Mouse (Mus musculus) midbrain, postnatal 0 days (tissue): ENCODE measurements around the gene Nfkbia. TPM values are rescaled to one million over a fixed set of nuclear protein-coding genes. Genes with fewer than 3 reads are reported as not detected.

Experiments
- ATAC-seq: fragments of 200-750 bp; cut with Nextera tagmentation; 2 replicates; pipeline ENCODE4 v1.8.0; 2017; ENCODE audit warnings: moderate number of reproducible peaks, mild to moderate bottlenecking, moderate TSS enrichment, moderate library complexity; ENCODE audit not compliant: low FRiP score
- DNase-seq: peaks from one replicate; pipeline ENCODE4 v3.0.0-alpha.2; 2015; ENCODE audit warnings: low spot score
- H3K27ac ChIP-seq: fragments of 300-500 bp; sonication (generic); 2 replicates; pipeline ENCODE4 v1.5.1; 2014; ENCODE audit warnings: low read depth, mild to moderate bottlenecking, low read length, mixed read lengths
- H3K27me3 ChIP-seq: fragments of 300-500 bp; sonication (generic); 2 replicates; pipeline ENCODE4 v1.6.1; 2014; ENCODE audit warnings: low read length, control low read depth, mixed read lengths; ENCODE audit not compliant: insufficient read depth
- H3K36me3 ChIP-seq: fragments of 300-500 bp; sonication (generic); 2 replicates; pipeline ENCODE4 v1.6.1; 2014; ENCODE audit warnings: low read length, control low read depth, mixed read lengths; ENCODE audit not compliant: insufficient read depth
- H3K4me1 ChIP-seq: fragments of 300-500 bp; sonication (generic); 2 replicates; pipeline ENCODE4 v1.6.1; 2014; ENCODE audit warnings: mild to moderate bottlenecking, control low read depth, antibody characterized with exemption, low read length, mixed read lengths; ENCODE audit not compliant: insufficient read depth
- H3K4me2 ChIP-seq: fragments of 300-500 bp; sonication (generic); 2 replicates; pipeline ENCODE4 v1.6.1; 2014; ENCODE audit warnings: low read depth, mild to moderate bottlenecking, low read length, mixed read lengths; ENCODE audit not compliant: poor library complexity, severe bottlenecking
- H3K4me3 ChIP-seq: fragments of 300-500 bp; sonication (generic); 2 replicates; pipeline ENCODE4 v1.5.1; 2014; ENCODE audit warnings: low read depth, mild to moderate bottlenecking, low read length, moderate library complexity
- H3K9ac ChIP-seq: fragments of 300-500 bp; sonication (generic); replicated peaks from 2 replicates; pipeline ENCODE4 v1.6.1; 2014; ENCODE audit warnings: mild to moderate bottlenecking, low read length, moderate library complexity, mixed read lengths; ENCODE audit not compliant: poor library complexity, severe bottlenecking
- H3K9me3 ChIP-seq: fragments of 300-500 bp; sonication (generic); 2 replicates; pipeline ENCODE4 v1.6.1; 2016; ENCODE audit warnings: low read length, control low read depth
- CTCF ChIP-seq: IDR thresholded peaks from 2 replicates; pipeline ENCODE4 v1.5.1; 2016; ENCODE audit warnings: antibody characterized with exemption, mild to moderate bottlenecking
- WGBS: fragments of 180-500 bp; shearing (Covaris S2); extraction: QIAGEN DNeasy Blood & Tissue Kit; methylation state at CpG from one replicate; pipeline ENCODE4 v1.1.7; 2014; 5-methylcytosine and 5-hydroxymethylcytosine counted together
- polyA plus RNA-seq: library from polyadenylated mRNA; unstranded; fragments of >200 nt; fragmentation: Nextera tagmentation; extraction: Ambion mirVana; gene quantifications from 2 replicates; pipeline ENCODE4 v1.2.1, GENCODE M21; 2015
- total RNA-seq: library from RNA; depleted of rRNA; stranded (reverse); fragments of >200 nt; gene quantifications from 2 replicates; pipeline ENCODE4 v1.2.3, GENCODE M21; 2014

The Nfkbia gene
- total and polyA plus RNA-seq, 2 experiments from 2014 or later, result 40.8 to 77.3 TPM

DNA sequence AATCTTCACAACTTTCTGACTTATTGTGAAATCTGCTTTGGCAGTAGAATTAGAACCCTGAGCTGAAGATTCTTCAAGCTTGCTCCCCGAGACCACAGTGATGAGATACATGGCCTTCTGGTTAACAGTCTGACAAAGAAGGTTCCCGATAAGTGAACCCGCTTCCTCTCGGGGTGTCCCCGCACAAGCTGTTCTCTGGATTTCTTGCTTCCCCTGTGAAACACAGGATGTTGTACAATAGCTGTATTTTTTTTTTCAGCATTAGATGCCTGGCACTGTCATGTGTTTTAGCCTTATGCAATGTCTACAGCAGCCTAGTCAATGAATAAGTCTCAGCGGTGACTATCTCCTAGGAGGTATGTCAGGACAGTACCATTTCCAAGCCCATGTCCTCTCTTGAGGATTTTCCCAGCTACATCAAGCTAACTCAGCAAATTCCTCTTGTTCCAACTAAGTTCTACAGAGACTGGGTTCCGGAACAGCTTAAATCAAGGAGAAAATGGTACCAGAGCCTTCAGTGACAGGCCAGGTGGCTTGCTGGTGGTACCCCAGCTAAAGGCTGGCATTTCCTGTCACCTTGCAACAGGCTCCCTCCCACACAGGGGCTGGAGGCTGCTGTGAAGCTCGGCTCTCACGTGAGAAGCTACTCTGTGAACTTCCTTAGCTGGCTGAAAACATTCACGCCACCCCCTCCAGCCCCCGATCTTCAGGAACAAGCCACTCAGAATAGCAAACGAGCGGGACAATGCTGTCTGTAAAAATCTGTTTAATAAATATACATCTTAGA, 3.6 kb downstream of the Nfkbia start:
- DNase-seq, result no peak
- 0 out of 2 replicates have a peak overlapping the region, but pooled peaks have one; percentile 9 for H3K4me2 ChIP-seq
- H3K27ac ChIP-seq, result no peak overlapping the region
- peaks cover 20% of the 10 kb centered on the region for H3K36me3 ChIP-seq
- H3K9ac ChIP-seq, result no peak overlapping the region
- H3K4me1 ChIP-seq, result peaks cover 4% of the 10 kb centered on the region; the same call in 1 of the 2 replicates
- ATAC-seq, result no peak
- H3K4me3 ChIP-seq, result no peak overlapping the region
- TF ChIP-seq CTCF, result no peak
- no peaks in the 10 kb centered on the region for H3K27me3 ChIP-seq
- 84% methylated on average over 13 of the region's 13 CpGs for WGBS
- H3K9me3 ChIP-seq, result no peaks in the 10 kb centered on the region

DNA sequence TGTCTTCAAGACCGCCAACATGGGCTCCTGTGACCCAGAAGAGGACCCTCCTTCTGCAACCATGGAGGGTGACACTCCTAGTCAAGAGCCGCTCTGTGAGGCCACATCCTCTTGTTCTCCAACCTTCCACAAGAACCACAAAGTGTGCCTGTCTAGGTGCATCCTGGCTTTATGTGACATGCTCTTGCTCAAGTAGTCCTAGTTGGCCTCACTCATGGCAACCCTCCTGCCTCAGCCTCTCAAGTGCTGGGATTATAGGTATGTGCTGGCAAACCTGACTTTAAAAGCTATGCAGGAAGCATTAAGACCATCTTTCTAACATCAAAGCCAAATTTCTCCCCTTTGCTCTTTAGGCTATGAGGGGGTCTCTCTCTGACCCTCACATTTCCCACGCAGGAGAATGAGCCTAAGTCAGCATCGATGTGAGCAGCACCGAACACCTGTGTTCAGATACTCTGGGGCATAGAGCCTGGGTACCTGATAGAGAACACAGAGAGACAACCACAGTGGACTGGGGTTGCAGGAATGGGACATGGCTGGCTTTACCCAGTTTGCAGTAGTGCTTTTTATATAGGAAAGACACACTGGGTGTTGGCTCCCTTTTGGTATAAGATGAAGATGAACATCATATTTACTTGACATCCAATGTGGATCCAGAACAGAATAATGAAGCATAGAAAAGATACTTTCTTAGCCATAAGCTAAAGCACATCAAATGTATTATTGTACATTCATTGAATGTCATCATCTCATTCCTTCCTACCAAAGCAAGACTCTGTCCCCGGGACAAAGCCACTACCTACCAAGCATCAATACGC, 4.4 kb downstream of the Nfkbia start:
- H3K27ac ChIP-seq, result no peak overlapping the region
- no peak overlapping the region for H3K9ac ChIP-seq
- peaks cover 4% of the 10 kb centered on the region; the same call in 1 of the 2 replicates for H3K4me1 ChIP-seq

DNA sequence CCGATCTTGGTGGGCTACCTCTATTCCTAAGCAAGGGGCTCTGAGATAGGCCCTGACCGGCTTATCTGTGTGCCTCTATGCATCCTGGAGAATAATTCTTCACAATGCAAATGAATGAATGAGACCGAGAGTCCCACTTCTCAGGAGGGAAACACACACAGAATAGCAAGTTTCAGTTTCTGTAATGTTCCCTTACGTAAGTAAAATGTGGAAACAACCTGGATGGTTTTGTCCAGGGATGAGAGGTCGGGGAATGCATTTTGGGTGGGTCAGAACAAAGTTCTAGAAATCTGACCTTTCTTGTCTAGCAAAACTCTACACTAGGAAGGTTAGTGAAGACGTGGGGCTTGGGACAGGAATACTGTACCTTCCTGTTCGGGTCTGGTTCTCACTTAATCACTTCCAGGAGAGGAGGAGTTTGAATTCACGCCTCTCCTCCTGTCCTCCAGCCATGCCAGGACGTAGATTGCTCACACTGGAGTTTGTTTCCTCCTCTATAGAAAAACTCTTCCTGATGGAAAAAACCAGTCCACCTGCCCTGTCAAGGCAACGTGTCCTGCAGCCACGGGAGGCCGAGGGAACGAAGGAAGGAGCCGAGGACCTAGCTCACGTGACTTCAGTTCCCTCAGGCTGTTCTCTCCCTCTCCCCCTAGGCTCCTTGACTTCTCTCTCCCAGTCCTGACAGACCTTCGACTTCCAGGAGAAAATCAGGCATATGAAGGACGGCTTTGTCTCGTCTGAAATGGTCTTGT, 5.3 kb downstream of the Nfkbia start:
- ATAC-seq, result no peak
- no peak overlapping the region for H3K27ac ChIP-seq
- TF ChIP-seq CTCF, result no peak
- H3K36me3 ChIP-seq, result peaks cover 20% of the 10 kb centered on the region
- H3K4me2 ChIP-seq, result no peak overlapping the region
- no peak for DNase-seq
- WGBS, result 82% methylated on average over 18 of the region's 18 CpGs
- no peaks in the 10 kb centered on the region for H3K27me3 ChIP-seq
- peaks cover 4% of the 10 kb centered on the region; the same call in 1 of the 2 replicates for H3K4me1 ChIP-seq
- no peak overlapping the region for H3K4me3 ChIP-seq
- H3K9ac ChIP-seq, result no peak overlapping the region
- H3K9me3 ChIP-seq, result no peaks in the 10 kb centered on the region

More for the DNA sequence above, 4.4 kb downstream of the Nfkbia start:
- H3K36me3 ChIP-seq, result peaks cover 20% of the 10 kb centered on the region
- WGBS, result 97% methylated on average over 7 of the region's 7 CpGs
- no peak for ATAC-seq
- H3K4me2 ChIP-seq, result no peak overlapping the region
- DNase-seq, result no peak
- no peaks in the 10 kb centered on the region for H3K9me3 ChIP-seq
- H3K4me3 ChIP-seq, result no peak overlapping the region
- H3K27me3 ChIP-seq, result no peaks in the 10 kb centered on the region
- no peak for TF ChIP-seq CTCF

DNA sequence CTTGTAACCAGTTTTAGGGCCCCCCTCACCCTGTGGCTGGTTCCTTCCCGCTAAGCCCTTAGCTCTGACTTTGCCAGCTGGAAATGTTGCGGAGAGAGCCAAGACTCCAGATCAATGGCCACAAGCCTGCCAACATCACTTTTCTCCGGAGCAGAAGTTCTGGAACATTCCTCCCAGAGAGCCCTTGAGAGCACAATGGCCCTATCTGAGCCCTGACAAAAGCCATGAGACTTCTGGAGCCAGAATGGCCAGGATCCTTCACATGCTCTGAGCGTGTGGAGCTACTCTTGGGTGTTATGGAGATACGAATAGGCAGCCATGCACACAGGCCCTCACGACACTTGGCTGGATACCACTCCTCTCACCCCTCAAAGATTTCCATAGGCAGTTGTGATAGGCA, 7.6 kb downstream of the Nfkbia start:
- Histone ChIP-seq H3K9ac (no peak overlapping the region), H3K27ac (no peak overlapping the region), H3K9me3 (no peaks in the 10 kb centered on the region), H3K4me3 (no peak overlapping the region), H3K36me3 (peaks cover 12% of the 10 kb centered on the region), H3K4me2 (no peak overlapping the region), H3K27me3 (no peaks in the 10 kb centered on the region), H3K4me1 (no peaks in the 10 kb centered on the region)
- TF ChIP-seq CTCF, result no peak
- WGBS, result 78% methylated on average over 6 of the region's 6 CpGs
- ATAC-seq, result no peak
- peak; percentile 48 for DNase-seq

DNA sequence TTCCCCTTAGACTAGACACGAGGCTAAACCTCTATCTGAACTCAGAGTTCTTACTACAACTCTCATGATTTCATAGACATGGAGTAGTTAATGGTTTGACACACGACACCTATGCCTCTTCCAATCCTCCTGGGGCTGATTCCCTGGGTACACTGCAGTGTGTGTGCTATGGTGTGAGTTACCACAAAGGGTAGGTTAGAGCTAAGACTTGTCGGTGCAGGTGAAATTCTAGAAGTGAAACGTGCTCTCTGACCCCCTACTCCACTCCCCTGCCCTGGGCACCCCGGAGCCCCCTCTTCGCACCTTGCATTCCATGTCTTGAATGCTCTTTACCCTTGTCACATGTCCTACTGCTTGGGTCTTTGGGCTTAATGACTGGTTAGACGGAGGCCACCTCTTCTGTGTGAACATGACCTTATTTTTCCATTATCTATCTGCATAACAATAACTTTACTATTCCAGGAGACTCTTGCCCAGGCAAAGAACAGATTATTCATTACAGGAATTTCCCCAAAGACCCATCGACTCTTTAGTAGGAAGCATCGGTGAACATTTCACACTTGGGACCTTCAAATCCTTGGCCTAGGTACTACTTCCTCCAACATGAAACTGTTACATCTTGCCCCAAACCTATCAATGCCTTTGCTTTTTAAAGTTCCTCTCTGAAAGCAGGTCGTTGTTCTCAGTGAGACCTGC, 8.2 kb downstream of the Nfkbia start:
- no peaks in the 10 kb centered on the region for H3K4me1 ChIP-seq
- no peak overlapping the region for H3K9ac ChIP-seq
- ATAC-seq, result 0 out of 2 replicates have a peak, but pooled peaks have one; percentile 29
- H3K4me2 ChIP-seq, result no peak overlapping the region
- 79% methylated on average over 10 of the region's 10 CpGs for WGBS
- H3K9me3 ChIP-seq, result no peaks in the 10 kb centered on the region
- no peak for TF ChIP-seq CTCF
- peaks cover 11% of the 10 kb centered on the region for H3K36me3 ChIP-seq
- no peak overlapping the region for H3K27ac ChIP-seq
- no peak for DNase-seq
- no peaks in the 10 kb centered on the region for H3K27me3 ChIP-seq
- no peak overlapping the region for H3K4me3 ChIP-seq
